Mouse (Mus musculus): ENCODE results near the gene Rabggtb. TPM values are rescaled to one million over a fixed set of nuclear protein-coding genes. Genes with fewer than 3 reads are reported as not detected.

Gene Rabggtb
- 10 to 100 TPM; 72.8 to 73.1 TPM for total RNA-seq (2021)

DNA sequence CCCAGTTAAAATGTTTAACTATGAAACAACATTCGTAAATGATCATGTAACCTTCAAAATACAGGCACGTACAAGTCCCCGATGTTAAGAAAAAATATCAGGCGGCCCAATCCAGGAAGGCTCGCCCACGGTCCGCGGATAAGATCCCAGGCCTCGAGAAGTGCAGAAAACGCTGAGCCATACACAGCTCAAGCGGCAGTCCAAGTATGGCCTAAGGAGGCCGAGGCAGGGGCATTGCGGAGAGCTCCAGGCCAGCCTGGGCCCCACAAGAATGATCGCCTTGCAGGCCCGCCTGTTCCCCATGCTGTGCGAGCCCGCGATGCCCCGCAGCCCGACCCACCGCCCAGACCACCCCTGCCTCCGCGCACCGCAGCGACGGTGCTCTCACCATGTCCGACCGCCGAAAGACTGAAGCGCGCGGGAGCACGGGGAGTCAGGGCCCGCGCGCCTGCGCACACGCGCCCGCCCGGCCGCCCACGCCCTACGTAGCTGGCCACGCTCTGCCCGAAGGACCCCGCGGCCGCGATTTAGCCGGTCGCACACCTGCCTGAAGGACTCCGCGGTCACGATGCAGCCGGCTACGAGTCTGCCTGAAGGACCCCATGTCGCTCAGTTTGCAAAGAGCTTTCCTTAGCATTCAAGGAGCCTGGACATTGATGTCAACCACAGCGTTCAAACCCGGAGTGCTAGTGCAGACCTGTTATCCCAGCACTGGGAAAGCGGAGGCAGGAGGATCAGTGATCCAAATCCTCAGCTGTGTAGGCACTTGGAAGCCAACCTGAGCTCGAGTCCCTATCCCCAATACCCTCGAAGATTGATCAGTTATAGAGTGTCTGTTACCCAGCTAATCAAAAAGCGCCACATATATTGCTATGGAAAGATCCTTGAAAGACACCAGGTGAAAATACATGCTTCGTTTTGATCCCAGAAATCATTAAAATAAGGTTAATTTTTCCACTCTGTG lies at the start of gene Rabggtb:
Rabggtb (minus strand) TSS at position 464 of the 964 bp plus-strand sequence.
- peak; percentile 88 to 91 for DNase-seq (ENCODE audit: extremely low spot score in 1 of 2, low spot score in 1 of 2)

DNA sequence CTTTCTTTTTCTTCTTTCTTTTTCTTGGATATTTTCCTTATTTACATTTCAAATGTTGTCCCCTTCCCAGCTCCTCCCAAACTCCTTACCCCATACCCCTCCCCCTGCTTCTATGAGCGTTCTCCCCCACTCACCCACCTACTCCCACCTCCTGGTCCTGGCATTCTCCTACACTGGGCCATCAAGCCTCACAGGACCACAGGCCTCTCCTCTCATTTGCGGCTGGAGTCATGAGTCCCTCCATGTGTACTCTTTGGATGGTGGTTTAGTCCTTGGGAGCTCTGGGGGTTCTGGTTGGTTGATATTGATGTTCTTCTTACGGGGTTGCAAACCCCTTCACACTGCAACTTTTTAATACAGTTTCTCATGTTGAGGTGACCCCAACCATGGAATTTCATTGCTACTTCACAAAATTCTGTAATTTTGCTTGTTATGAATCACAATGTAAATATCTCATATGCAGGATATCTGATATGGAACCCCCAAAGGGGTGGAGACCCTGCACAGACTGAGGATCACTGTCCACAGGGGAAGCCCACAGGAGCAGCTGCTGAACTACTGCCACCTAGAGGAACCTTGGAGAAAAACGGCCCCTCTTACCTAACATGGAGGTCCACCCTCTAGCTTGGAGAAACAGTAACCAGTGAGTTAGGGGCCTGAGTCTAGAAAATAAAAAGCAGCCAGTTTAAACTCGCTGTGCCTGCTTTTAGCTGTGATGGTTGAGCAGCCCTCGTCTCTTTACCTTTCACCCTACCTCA lies 49.0 kb upstream of the Rabggtb start:
- DNase-seq (ENCODE audit: extremely low spot score in 1 of 2, low spot score in 1 of 2) = no peak

DNA sequence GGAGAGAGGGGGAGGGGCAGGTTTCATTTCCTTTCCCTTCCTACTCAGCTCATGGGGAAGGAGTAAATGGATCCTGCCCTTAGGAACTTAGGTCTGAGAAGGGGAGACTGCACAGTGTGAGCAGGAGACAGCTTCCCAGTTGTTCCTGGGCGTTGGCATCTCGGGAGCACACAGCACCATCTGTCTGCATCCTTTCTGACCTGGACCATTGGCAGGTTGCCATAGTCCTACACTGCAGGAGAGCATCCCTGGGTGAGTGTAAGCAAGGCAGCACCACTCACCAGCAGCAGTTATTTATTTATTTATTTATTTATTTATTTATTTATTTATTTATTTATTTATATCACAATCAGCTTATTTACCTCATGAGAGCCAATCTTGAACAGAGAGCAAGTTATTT lies 48.1 kb upstream of the Rabggtb start:
- no peak for DNase-seq (ENCODE audit: extremely low spot score in 1 of 2, low spot score in 1 of 2)

DNA sequence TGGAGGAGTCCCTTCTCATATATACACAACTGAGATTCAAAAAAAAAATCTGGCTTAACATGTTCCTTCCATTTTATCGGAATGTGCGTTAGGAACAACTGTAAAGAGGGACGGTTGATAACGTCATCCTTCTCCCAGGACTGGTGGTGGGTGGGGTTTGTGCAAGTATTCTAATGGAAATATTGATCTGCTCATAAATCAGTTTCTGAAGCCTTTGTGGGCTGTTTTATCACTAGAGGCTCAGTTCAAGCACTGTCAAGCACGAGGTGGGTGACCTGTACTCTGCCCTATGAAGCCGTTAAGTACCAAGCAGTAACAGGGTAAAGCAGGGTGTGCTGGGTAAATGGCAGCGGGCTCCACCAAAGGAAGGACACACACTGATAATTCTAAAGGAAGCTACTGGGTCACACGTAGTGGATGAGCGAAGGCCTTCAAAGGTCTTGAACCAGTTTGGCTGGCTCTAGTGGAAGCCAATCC lies 47.0 kb upstream of the Rabggtb start:
- no peak for DNase-seq (ENCODE audit: extremely low spot score in 1 of 2, low spot score in 1 of 2)

DNA sequence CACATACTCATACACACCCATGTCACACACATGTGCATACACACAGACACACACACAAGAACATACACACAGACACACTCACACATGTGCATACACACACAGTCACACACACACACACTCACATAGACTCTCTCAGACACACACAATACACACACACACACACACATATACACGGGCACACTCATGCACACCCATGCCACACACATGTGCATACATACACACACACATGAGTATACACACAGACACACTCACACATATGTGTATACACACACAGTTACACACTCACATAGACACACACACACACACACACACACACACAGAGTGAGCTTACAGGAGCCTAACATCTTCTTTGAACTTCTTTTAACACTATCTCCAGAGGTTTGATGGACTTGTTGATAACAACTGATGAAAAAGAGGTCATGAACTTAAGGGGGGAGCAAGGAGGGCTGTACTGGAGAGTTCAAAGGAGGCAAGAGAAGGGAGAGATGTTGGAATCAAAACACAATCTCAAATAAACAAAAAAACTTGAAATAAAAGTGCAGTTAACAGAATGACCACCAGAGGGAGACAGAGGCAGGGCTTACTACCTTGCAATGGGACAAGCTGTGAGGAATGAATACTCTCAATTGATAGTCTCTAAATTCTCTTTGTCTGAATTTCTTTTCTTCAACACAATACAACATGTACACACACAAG lies 46.4 kb upstream of the Rabggtb start:
- no peak for DNase-seq (ENCODE audit: extremely low spot score in 1 of 2, low spot score in 1 of 2)

DNA sequence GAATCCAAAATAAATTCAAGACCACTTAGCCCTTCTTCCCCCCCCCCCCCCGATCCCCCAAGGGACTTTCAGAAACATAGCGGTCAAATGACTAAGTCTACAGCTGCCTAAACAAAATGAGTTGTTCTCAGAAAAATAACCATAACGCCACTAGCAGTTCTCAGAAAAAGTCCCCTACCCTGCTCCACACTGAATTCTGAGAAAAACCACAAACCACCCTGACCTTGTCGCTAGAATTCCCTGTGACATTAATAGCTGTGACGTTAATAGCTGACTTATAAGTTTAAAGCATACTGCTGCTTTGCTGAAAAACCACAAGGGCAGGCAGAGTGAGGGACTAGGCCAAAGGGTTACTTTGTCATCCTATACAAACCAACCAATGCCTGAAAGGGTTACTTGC lies 45.1 kb upstream of the Rabggtb start:
- DNase-seq (ENCODE audit: extremely low spot score in 1 of 2, low spot score in 1 of 2) = no peak

DNA sequence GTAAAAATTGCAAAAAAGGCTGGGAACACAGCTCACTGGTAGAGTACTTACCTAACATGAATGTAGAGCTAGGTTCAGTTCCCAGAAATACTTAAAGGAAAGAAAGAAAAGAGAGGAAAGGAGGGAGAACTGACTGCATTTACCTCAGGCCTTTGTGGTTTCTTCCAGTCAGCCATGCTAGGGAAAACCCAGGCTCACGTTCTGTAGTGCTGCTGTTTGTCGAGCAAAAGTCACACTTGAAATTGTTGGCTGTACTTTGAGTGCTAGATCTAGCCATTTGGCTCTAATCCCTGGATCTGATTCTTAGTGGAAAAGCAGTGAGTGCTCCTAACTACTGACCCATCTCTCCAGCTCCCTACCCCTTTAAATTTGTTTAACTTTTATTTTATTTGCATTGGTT lies 35.4 kb upstream of the Rabggtb start:
- no peak for DNase-seq (ENCODE audit: extremely low spot score in 1 of 2, low spot score in 1 of 2)

DNA sequence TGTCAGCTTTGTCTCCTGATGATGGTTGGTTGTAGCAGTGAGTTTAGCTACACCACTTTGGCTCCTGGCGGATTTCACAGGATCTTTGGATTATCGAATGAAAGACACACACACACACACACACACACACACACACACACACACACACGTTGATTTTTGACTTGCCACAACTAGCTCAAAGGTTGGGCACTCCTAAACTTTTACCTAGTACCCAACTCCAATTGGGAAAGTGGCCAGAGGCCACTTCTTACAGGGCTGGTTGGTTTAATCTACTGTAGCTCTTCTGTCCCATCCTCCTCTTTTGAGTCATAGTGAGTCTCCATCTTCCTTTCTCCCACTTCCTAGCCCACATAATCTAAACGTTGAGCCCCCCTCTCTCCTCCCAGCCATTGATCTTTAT lies 34.5 kb upstream of the Rabggtb start:
- no peak for DNase-seq (ENCODE audit: extremely low spot score in 1 of 2, low spot score in 1 of 2)

DNA sequence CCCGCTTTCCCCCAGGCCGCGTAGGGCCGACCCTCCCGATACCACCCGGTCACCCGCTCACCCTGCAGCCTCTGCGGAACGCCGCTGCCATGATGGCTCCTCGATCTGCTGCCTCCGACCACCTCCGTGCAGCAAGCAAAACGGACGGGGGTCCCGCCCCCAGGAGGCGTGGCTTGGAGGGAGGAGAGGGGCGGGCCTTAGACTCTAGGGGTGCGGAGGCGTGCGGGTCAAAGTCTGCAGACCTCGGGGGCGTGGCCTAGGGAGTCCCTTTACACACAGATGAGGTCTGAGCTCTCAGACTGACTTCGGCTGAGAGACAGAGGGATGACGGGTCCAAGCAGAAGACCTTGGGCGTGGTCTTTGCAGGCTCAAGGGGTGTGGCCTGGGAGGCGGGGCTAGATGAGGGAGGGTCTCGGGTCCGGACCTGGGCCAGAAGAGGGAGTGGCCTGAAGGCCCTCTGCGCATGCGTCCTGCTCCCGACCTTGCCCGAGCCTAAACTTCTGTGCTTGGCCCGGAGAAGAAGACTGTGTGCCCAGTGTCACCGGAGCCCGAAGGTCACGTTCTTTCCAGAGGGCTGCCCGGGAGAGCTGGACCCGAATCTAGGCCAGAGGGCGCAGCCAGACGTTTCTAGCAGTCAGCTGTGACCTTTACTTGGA lies 31.7 kb upstream of the Rabggtb start, which contains the start of gene Acadm:
Acadm (minus strand) TSS at position 298 of the 656 bp plus-strand sequence.
- peak; percentile 84 to 93 for DNase-seq (ENCODE audit: extremely low spot score in 1 of 2, low spot score in 1 of 2)

DNA sequence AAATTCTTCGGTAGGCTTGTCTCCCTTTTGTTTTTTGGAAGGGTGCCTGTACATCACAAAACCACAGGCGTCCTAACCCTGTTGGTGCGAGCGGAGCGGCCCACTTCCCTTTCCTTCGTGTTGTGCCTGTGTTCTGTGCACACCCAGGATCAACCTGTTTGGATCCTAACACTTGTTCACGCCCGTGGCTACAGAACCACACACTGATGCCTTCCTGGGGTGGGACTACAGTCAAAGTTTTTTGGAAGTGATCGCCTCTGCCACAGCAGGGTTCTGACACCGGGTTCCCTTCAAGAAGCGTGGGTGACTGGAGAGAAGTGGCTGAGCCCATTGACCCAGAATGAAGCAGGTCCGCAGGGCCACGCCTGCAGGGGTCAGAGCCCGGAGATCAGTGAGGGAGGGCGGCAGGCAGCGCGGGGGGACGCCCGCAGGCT lies 31.1 kb upstream of the Rabggtb start:
- no peak for DNase-seq (ENCODE audit: extremely low spot score in 1 of 2, low spot score in 1 of 2)

DNA sequence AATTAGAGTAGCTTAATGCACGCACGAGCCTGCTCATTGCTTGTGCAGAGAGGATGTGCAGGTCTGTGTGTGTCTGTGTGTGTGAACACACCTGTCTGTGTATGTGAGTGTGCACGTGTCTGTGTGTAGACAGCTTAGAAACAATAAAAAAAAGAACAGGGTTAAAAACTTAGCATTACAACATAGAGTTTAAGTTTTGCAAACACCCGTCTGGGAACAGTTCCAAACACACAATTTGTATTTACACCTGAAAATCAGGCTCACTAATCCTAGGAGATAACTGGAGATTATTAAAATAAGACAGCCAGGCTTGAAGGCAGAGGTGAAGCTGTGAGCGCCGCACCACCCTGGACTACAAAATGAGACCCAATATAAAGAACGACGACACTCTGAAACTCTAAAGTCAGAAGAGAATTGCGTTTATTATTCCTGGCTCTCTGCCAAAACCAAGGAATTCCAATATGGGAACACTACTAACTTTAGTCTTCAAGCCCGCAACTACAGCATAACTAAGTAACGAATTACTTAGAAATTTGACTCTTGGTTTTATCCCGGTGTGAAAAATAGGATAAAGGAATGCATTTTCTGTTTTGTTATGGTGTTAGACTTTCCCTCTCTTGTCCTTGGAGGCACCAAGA lies 30.3 kb upstream of the Rabggtb start:
- DNase-seq (ENCODE audit: extremely low spot score in 1 of 2, low spot score in 1 of 2) = no peak

DNA sequence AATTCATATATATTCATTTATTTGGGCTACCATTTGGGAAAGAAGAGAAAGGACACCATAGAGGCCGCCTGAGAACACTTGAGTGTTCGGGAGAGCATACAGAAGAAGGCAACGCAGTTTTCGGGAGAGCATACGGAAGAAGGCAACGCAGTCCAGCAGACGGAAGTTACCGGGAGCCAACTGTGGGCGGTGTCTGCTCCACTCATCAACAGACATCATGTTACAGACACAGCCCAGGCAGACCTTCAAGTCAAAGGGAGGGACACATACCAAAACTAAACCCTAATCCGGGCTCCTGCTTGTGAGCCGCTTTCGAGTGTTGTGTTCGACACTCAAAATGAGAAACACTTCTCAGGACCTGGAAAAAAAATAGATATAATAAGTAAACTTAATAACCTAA lies 28.8 kb upstream of the Rabggtb start:
- DNase-seq (ENCODE audit: extremely low spot score in 1 of 2, low spot score in 1 of 2) = no peak

DNA sequence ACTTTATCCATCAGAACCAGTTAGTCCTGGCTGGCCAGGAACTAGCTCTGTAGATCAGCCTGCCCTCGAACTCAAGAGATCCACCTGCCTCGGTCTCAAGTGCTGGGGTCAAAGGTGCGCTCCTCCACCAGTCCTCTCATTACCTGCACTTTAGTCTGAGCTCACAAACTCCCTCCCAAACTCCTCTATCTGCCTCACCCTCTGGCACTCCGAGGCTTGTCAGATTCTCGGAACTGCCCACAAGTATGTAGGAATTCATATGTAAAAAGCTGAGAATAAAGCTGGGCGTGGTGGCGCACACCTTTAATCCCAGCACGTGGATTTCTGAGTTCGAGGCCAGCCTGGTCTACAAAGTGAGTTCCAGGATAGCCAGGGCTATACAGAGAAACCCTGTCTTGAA lies 27.7 kb upstream of the Rabggtb start:
- no peak for DNase-seq (ENCODE audit: extremely low spot score in 1 of 2, low spot score in 1 of 2)

DNA sequence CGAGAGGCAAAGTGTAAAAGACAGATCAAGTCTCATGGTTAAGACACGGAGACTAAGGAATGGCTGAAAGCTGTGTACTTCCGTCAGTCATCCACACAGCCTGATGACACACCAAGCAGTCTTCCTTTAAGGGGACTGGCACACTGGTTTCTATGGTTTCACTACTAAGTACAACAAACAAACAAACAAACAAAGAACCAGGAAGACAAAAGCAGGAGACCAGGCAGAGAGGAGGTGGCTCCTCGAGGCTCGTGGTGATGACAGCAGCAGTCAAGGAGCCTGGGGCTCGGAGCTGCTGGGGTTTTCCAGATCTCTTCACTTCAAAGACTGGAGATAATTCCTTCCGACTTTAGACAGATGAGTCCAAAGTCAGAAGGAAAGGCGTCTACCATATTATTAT lies 27.2 kb upstream of the Rabggtb start:
- no peak for DNase-seq (ENCODE audit: extremely low spot score in 1 of 2, low spot score in 1 of 2)

DNA sequence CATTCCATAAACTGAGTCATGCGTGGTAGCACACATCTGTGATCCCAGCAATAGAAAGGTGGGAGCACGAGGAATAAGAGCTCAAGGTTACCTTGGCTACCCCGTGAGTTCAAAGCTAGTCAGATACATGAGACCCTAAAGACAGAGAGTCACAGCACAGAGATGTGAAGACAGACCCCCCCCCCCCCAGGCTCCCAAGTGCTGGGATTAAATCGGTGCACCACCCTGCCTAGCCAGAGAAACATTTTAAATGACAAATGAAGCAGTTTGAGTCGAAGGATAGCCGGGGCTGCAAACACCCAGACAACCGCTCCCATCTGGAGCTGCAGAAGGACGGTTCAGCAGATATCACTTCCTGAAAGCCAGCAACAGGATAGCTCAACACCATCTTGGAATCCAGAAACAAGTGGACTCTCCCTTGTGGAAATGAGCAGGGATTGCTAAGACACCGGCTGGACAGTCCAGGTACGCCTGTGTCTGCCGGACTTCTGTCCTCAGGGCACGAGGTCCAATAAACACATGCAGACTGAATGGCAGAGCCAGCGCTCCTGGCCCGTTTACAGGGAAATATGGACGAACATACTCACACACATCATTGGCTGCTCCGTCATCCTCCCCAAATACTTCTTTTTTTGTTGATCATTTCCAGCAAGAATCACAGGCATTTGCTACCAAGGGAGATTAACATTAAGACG lies 24.5 kb upstream of the Rabggtb start:
- DNase-seq (ENCODE audit: extremely low spot score in 1 of 2, low spot score in 1 of 2) = no peak

DNA sequence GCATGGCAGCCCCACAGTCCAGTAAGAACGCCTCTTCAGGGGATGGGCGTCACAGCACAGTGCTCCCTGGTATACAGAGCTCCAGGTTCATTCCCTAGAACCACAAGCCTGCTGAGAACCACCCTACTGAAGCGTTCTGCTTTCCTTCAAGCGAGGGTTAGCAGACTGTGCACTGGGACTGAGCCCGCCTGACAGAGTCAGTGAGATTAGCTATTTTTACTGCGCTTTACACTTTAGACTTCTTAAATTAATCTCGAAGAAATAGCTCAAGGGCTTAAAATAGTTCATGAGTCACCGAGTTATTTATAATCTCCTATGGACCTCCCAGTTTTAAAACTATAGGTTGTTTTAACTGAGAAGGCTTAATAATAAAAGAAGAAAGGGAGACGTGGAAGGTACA lies 23.1 kb upstream of the Rabggtb start:
- no peak for DNase-seq (ENCODE audit: extremely low spot score in 1 of 2, low spot score in 1 of 2)

DNA sequence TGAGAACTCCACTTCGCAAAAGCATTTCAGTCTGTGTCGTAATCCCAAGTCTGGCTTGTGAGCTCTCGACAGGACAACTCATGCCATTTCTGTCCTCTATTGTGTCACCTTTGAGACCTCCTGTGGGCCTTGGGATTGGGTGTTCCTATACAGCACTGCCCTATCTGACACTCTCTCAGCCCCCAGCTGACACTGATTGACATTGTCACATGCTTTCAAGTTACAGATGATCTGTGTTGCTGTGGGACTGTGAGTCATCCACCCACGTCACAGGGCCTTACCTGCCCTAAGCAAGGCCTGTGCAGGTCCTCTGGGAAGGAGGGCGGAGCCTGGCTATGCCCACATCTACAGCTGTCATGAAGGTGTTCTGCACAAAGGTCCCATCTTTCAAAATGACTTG lies 19.7 kb upstream of the Rabggtb start:
- no peak for DNase-seq (ENCODE audit: extremely low spot score in 1 of 2, low spot score in 1 of 2)

DNA sequence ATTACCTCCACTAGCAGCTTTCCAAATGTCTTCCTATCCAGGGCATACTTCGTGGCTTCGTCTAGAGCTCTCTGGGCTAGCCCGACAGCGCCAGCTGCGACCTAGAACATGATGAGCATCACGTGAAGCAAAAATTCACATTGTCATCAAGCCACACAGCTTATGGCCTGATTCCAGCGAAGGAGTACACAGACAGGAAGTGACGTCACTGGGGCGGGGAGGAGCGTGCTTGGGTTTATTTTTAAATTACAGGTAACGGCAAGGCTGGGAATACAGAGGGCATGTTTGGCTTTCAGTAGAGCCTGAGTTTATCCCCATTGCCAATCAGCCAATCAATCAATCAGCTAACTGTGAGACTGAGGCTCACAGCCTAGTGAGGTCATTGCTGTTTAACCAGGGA lies 16.7 kb upstream of the Rabggtb start:
- DNase-seq (ENCODE audit: extremely low spot score in 1 of 2, low spot score in 1 of 2) = no peak

DNA sequence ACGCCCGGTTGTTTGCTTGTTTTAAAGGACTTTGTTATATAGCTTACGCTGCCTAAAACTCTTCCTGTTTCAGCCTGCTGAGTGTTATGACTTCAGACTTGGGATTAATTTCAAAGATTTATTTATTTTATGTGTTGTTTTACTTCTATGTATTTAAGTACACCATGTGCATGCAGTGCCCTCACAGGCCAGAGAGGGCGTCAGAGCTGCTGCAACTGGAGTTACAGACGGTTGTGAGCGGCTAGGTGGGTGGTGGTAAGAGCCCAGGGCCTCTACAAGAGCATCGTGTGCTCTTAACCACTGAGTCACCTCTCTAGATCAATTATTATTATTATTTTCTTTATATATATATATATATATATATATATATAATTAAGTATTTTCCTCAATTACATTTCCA lies 13.5 kb upstream of the Rabggtb start:
- no peak for DNase-seq (ENCODE audit: extremely low spot score in 1 of 2, low spot score in 1 of 2)

Data from layer of hippocampus, postnatal 25 days (tissue).